Mouse (Mus musculus): ENCODE measurements around the gene Uck1. TPM values are rescaled to one million over a fixed set of nuclear protein-coding genes. Genes with fewer than 3 reads are reported as not detected.

Uck1 gene
- polyA plus RNA-seq, 1 experiment, result 64.9 TPM

DNA sequence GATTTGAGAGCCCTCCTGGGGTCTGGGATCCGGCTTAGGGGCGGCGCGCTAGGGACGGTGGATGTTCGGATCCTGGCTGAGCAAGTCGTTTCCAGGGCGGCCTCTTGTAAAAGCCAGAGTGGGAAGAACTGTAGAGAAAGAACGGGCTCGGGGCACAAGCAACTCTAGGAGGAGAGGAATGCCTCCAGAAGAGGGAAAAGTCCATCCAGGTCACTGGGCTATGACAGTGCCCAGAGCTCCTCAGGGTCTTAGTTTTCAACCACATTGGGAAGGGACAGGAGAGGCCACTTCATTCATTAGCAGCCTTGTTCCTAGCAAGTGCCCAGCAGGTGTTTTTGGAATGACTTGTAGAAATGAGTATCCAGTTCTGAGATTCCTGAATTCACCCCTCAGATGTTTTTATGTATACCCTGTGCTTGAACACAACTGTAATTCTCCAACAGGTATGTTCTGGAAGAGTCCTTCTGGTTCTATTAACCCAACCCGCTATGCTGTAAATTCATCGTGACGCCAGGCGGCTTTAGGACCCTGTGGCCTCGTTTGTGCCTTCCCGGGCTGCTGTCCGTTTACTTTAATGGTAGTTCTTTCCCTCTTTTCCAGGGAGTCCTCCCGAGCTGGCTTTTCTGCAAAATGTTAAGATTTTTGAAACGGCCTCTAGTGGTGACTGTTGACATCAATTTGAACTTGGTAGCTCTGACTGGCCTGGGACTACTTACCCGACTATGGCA, 23.0 kb downstream of the Uck1 start:
- TF ChIP-seq POLR2A (IDR thresholded peaks at IDR 0.05; ENCODE audit: low read depth, low read length) (no peak), CTCF (IDR thresholded peaks at IDR 0.05; ENCODE audit: extremely low read depth, insufficient read length, insufficient replicate concordance, low read depth, low read length) (peak; percentile 52; the same call in 1 of the 2 replicates)
- Histone ChIP-seq H3K27me3 (ENCODE audit: control insufficient read depth, insufficient read depth, low read length) (no peaks in the 10 kb centered on the region), H3K36me3 (ENCODE audit: control insufficient read depth, insufficient read depth, low read length) (peaks cover 7% of the 10 kb centered on the region), H3K27ac (ENCODE audit: insufficient read depth, low read depth, low read length) (peak overlapping the region; percentile 10), H3K4me1 (ENCODE audit: control insufficient read depth, insufficient read depth, insufficient read length, low read length) (peaks cover 6% of the 10 kb centered on the region; the same call in 1 of the 2 replicates), H3K4me3 (ENCODE audit: low read depth, low read length) (peak overlapping the region; percentile 71)
- under 1% methylated on average over 20 of the region's 20 CpGs for WGBS

DNA sequence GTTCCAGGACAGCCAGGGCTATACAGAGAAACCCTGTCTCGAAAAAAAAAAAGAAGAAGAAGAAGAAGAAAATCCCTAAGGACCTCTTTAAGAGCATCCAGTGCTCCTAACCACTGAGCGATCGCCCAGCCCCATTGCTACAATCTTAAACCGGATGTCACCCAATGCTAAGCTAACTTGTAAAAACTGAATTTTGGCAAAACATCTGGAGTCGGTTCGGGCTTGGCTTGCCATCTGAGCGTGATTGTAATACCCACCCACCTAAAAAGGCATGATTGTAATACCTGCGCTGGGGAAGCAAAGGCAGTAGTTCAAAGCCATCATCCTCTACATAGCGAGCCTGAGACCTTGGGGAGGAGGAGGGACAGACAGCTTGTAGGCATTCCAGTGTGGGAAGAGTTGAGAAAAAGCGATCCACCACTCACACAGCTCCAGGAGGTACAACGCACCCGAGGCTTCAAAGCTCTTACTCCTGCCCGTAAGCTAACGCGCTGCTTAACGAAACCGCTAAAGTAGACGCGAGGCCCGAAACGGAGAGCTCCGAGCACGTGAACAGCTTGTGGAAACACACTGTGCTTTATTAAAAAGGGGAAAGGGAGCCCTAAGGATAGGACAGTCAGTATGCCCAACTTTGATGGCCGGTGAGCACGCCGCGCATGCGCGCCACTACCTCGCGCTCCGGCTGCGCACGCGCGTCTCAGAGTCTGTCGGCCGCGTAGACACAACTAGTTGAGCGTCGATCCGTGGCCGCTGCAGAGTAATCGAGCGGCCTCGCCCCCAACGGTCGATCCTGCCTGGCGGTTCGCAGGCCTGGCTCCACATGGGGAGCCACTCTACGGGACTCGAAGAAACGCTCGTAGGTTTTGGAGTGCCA, 23.8 kb downstream of the Uck1 start, which contains the start of gene Pomt1:
Gene Pomt1, plus strand, starts transcription at position 705 of the 874 bp plus-strand sequence.
- TF ChIP-seq POLR2A (IDR thresholded peaks at IDR 0.05; ENCODE audit: low read depth, low read length), result peak; percentile 75
- TF ChIP-seq CTCF (IDR thresholded peaks at IDR 0.05; ENCODE audit: extremely low read depth, insufficient read length, insufficient replicate concordance, low read depth, low read length), result no peak
- no peaks in the 10 kb centered on the region for H3K27me3 ChIP-seq (ENCODE audit: control insufficient read depth, insufficient read depth, low read length)
- H3K4me3 ChIP-seq (ENCODE audit: low read depth, low read length), result peak within 1 kb of the TSS; percentile 71
- peak within 1 kb of the TSS; percentile 50 for H3K27ac ChIP-seq (ENCODE audit: insufficient read depth, low read depth, low read length)
- peaks cover 6% of the 10 kb centered on the region; the same call in 1 of the 2 replicates for H3K4me1 ChIP-seq (ENCODE audit: control insufficient read depth, insufficient read depth, insufficient read length, low read length)
- WGBS, result under 1% methylated on average over 54 of the region's 54 CpGs
- H3K36me3 ChIP-seq (ENCODE audit: control insufficient read depth, insufficient read depth, low read length), result peaks cover 11% of the 10 kb centered on the region

DNA sequence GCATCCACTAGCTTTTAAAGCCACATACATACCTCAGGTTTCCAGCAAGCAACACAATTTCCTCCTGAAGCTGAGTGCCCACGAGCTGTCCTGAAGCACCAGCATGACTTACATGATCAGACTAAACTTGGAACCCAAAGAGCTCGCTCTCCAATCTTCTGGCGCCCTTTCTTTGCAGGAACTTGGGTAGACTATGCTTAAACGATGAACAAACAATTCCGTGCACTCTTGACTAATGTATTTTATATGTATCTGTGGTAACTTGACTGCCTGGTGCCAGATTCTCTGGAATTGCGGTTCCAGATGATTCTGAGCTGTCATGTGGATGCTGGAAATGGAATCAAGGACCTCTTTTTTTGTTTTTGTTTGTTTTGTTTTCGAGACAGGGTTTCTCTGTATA, 24.5 kb downstream of the Uck1 start:
- H3K4me3 ChIP-seq (ENCODE audit: low read depth, low read length), result no peak overlapping the region
- no peak overlapping the region for H3K27ac ChIP-seq (ENCODE audit: insufficient read depth, low read depth, low read length)
- WGBS, result 19% methylated on average over 7 of the region's 7 CpGs
- peaks cover 16% of the 10 kb centered on the region for H3K36me3 ChIP-seq (ENCODE audit: control insufficient read depth, insufficient read depth, low read length)
- TF ChIP-seq CTCF (IDR thresholded peaks at IDR 0.05; ENCODE audit: extremely low read depth, insufficient read length, insufficient replicate concordance, low read depth, low read length) (no peak), POLR2A (IDR thresholded peaks at IDR 0.05; ENCODE audit: low read depth, low read length) (no peak)
- no peaks in the 10 kb centered on the region for H3K27me3 ChIP-seq (ENCODE audit: control insufficient read depth, insufficient read depth, low read length)
- H3K4me1 ChIP-seq (ENCODE audit: control insufficient read depth, insufficient read depth, insufficient read length, low read length), result peaks cover 6% of the 10 kb centered on the region; the same call in 1 of the 2 replicates

DNA sequence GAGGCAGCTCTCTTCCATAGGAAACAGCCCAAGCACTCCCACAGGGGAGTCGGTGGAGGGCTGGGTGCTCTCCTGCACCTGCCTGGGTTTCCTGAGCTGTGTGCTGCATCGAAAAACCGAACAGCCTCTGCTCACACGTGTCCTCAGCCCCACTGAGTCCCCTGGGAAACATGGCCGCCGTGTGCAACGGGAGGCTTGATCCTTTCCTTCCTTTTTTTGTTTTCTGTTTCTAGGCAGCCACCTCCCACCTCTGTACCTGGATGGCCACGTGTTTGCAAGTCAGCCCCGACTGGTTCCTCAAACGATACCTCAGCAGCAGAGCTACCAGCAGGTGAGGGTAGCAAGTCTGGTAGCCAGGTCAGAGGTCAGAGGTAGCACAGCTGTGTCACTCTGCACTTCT, 37.9 kb downstream of the Uck1 start:
- Histone ChIP-seq H3K4me1 (ENCODE audit: control insufficient read depth, insufficient read depth, insufficient read length, low read length) (no peaks in the 10 kb centered on the region), H3K27ac (ENCODE audit: insufficient read depth, low read depth, low read length) (no peak overlapping the region), H3K36me3 (ENCODE audit: control insufficient read depth, insufficient read depth, low read length) (peaks cover 89% of the 10 kb centered on the region), H3K27me3 (ENCODE audit: control insufficient read depth, insufficient read depth, low read length) (no peaks in the 10 kb centered on the region), H3K4me3 (ENCODE audit: low read depth, low read length) (no peak overlapping the region)
- 75% methylated on average over 10 of the region's 10 CpGs for WGBS
- no peak for TF ChIP-seq CTCF (IDR thresholded peaks at IDR 0.05; ENCODE audit: extremely low read depth, insufficient read length, insufficient replicate concordance, low read depth, low read length)
- no peak for TF ChIP-seq POLR2A (IDR thresholded peaks at IDR 0.05; ENCODE audit: low read depth, low read length)

DNA sequence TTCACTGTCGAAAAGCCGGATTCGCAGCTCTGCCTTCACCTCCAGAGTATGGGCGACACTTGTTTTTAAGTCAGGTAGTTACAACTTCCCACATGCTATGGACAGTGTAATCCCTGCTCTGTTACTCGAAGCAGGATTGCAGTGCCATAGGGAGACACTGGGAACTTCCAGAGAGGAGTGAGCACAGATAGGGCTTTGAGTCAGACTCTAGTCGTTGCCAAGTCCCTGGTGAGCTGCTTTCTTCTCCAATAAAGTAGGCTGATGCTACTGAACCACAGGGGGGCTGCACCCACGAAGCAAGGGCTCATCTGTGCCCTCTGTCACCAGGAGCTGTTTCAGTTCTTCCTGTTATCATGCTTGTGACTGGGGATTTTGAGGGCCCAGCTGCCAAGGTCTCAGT, 38.4 kb downstream of the Uck1 start:
- no peaks in the 10 kb centered on the region for H3K4me1 ChIP-seq (ENCODE audit: control insufficient read depth, insufficient read depth, insufficient read length, low read length)
- H3K36me3 ChIP-seq (ENCODE audit: control insufficient read depth, insufficient read depth, low read length), result peaks cover 90% of the 10 kb centered on the region
- TF ChIP-seq CTCF (IDR thresholded peaks at IDR 0.05; ENCODE audit: extremely low read depth, insufficient read length, insufficient replicate concordance, low read depth, low read length) (no peak), POLR2A (IDR thresholded peaks at IDR 0.05; ENCODE audit: low read depth, low read length) (no peak)
- no peaks in the 10 kb centered on the region for H3K27me3 ChIP-seq (ENCODE audit: control insufficient read depth, insufficient read depth, low read length)
- H3K27ac ChIP-seq (ENCODE audit: insufficient read depth, low read depth, low read length), result no peak overlapping the region
- H3K4me3 ChIP-seq (ENCODE audit: low read depth, low read length), result no peak overlapping the region
- 86% methylated on average over 7 of the region's 7 CpGs for WGBS

DNA sequence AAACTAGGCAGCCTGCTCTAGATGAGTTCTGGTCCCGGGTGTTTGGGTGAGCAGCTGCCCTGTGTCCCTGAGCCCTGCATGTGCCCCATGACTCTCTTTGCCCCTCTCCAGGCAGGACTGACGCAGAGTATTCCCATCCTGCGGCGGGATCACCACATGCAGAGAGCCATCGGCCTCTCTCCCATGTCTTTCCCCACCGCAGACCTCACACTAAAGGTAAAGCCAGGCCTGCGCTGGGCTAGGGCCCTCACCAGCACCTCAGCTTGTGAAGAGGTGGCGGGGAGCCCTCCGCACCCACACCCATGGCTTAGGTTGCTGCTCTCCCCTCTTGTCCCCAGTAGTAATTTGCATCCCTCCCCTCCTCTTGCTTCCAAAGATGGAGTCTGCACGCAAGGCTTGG, 39.0 kb downstream of the Uck1 start:
- TF ChIP-seq POLR2A (IDR thresholded peaks at IDR 0.05; ENCODE audit: low read depth, low read length), result no peak
- no peak for TF ChIP-seq CTCF (IDR thresholded peaks at IDR 0.05; ENCODE audit: extremely low read depth, insufficient read length, insufficient replicate concordance, low read depth, low read length)
- no peaks in the 10 kb centered on the region for H3K4me1 ChIP-seq (ENCODE audit: control insufficient read depth, insufficient read depth, insufficient read length, low read length)
- no peak overlapping the region for H3K4me3 ChIP-seq (ENCODE audit: low read depth, low read length)
- H3K27me3 ChIP-seq (ENCODE audit: control insufficient read depth, insufficient read depth, low read length), result no peaks in the 10 kb centered on the region
- H3K27ac ChIP-seq (ENCODE audit: insufficient read depth, low read depth, low read length), result no peak overlapping the region
- H3K36me3 ChIP-seq (ENCODE audit: control insufficient read depth, insufficient read depth, low read length), result peaks cover 90% of the 10 kb centered on the region
- WGBS, result 96% methylated on average over 10 of the region's 10 CpGs

DNA sequence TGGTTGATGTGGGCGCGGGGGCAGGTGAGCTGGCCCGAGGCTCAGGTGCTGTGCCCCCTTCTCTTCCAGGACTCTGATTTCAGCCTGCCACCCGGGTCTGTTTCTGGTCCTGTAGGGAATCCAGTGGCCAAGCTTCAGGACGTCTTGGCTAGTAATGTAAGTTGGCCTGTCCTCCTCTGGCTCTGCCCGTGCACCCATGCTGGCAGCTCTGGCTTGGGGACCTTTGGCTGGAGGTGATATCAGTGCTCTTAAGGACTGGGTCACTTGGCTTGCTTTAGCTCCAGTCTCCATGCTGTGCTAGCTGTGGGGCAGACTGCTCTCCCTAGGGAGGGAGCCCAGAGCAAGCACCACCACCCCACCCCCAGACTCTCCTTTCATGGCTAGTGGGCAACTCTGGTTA, 39.9 kb downstream of the Uck1 start:
- Histone ChIP-seq H3K4me3 (ENCODE audit: low read depth, low read length) (no peak overlapping the region), H3K27me3 (ENCODE audit: control insufficient read depth, insufficient read depth, low read length) (no peaks in the 10 kb centered on the region), H3K27ac (ENCODE audit: insufficient read depth, low read depth, low read length) (no peak overlapping the region), H3K36me3 (ENCODE audit: control insufficient read depth, insufficient read depth, low read length) (peaks cover 90% of the 10 kb centered on the region), H3K4me1 (ENCODE audit: control insufficient read depth, insufficient read depth, insufficient read length, low read length) (no peaks in the 10 kb centered on the region)
- 88% methylated on average over 6 of the region's 6 CpGs for WGBS
- no peak for TF ChIP-seq CTCF (IDR thresholded peaks at IDR 0.05; ENCODE audit: extremely low read depth, insufficient read length, insufficient replicate concordance, low read depth, low read length)
- no peak for TF ChIP-seq POLR2A (IDR thresholded peaks at IDR 0.05; ENCODE audit: low read depth, low read length)

Data from small intestine, adult 2 months (tissue).